Mouse (Mus musculus) adrenal gland, adult (tissue): ENCODE measurements around the gene Tmx1.

Experiments used
- DNase-seq, 2 experiments: peaks; one replicate each; pipeline ENCODE4 v3.0.0; 2022 to 2023; ENCODE audit warnings: low spot score in 1 of 2; ENCODE audit not compliant: inconsistent age in 2 of 2

Tmx1 gene

GRCm38 (mm10) chr12:70452726-70453645 lies at the start of gene Tmx1:
Tmx1 (plus strand) TSS chr12:70453095.
- peak; percentile 98 to 99 for DNase-seq

GRCm38 (mm10) chr12:70404327-70404726 lies 48.6 kb upstream of the Tmx1 start:
- no peak for DNase-seq

DNA sequence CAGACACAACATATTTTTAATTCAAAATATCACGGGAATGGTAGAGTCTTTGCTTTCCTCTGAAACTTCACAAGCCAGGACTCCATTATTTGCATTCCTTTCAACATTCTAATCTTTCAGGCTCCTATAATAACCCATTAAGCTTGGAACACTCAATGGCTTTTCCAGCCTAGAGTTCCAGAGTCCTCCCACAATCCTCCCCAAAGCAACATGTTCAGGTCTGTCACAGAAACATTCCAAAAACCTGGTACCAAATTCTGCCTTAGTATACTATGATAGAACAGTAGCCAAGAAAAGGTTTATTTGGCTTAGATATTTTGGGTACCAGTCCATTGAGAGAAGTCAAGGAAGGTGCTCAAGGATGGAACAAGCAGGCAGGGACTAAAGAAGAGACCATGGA lies 44.5 kb upstream of the Tmx1 start:
- no peak for DNase-seq

GRCm38 (mm10) chr12:70409600-70409999 lies 43.3 kb upstream of the Tmx1 start:
- DNase-seq = no peak

DNA sequence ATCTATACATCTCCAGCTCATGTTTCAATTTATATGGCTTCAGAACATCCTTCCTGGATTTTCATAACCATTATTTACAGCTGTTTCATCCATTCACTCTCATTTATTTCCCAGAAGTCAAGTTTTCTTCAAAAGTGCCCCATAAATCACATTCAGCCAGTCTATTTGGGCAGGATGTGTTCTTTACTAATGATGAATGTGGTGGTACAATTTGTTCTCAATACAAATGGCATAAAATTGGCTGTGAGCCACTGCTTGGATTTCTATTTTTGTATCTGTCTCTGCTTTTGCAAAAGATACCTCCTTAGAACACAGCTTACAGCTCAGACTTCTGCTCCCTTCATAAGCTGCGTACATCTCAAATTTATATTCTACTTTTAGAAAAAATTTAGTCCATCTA lies 32.7 kb upstream of the Tmx1 start:
- DNase-seq = peak; percentile 26 to 51

DNA sequence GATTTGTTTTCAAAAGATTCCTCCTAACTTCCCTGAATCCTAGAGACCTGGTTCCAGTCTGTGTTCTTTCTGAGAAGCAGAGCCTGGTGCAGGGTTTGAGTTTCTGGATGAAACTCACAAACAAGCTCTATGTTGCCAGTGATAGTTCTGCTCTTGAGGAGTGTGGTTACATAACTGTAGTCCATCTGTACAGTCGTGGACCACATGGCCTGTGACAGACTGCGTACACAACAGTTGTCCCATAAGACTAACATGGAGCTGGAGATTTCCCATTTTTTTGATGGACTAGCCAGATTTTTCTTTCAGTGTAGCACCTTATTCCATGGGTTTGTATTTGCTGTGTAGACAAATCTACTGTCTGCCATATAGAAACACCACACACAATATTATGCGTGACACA lies 31.9 kb upstream of the Tmx1 start:
- DNase-seq = no peak

GRCm38 (mm10) chr12:70422322-70423118 lies 30.4 kb upstream of the Tmx1 start:
- DNase-seq = no peak

GRCm38 (mm10) chr12:70427885-70428284 lies 25.0 kb upstream of the Tmx1 start:
- no peak for DNase-seq

DNA sequence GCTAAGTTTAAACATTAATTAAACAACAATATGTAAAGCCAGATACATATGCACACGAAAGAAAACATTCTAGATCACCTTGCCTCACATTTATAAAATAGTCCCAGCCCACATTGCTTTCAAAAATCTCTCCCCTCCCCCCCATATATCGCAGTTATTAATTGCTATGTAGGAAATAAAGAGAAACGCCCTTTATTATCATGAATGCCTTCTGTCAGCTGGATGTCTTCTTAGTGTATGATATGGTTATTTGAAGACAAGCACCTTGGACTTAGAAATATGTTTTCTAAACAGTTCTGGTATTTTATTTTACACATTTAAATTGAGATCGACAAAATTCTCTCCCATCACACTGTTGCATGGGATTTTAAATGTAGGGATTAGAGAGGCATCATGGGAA lies 23.3 kb upstream of the Tmx1 start:
- DNase-seq = no peak

DNA sequence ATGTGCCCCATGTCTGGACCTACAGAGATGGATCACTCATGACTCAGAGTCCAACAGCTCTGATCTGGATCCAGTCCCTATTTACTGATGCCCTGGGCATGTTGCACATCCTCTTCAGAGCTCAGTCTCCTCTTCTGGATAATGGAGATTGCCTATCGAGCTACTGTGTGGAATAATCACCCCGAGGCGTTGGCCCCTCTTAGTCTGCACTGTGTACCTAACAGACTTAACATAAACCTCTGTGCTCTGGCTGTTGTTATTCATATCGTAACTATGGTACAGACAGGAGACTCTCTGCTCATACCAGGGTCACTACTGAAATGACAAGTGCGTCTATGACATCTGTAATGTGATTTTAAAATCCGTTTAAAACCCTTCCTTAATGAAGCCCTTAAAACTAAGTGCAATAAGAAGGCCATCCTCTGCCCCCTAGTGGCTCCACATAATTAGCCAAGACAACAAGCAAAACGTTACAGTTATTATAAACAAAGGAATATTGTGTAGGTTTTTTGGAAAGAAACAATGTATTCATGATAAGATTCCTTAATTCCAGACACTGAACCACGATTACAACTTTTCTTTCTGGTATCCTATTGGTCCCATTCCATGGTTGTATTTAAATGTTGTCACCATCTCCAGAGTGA lies 22.5 kb upstream of the Tmx1 start:
- peak in 1 of 2 experiments; percentile 77 for DNase-seq

GRCm38 (mm10) chr12:70431428-70431827 lies 21.5 kb upstream of the Tmx1 start:
- DNase-seq = no peak

DNA sequence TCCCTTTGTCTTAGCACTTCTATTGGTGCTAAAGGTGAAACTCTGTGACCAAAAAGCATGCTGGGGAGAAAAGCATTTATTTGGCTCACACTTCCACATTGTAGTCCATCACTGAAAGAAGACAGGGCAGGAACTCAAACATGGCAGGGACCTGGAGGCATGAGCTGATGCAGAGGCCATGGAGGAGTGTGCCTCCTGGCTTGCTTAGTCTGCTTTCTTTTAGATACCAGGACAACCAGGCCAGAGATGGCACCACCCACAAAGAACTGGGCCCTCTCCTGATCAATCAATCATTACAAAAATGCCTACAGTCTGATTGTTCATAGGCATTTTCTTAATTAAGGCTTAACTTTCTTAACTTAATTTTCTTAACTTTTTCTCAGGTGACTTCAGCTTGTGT lies 2.9 kb upstream of the Tmx1 start:
- DNase-seq = no peak

- no peak for DNase-seq
Observed at GRCm38 (mm10) chr12:70451533-70451932, 1.4 kb upstream of the Tmx1 start.

GRCm38 (mm10) chr12:70452143-70452542 lies 752 bp upstream of the Tmx1 start:
- no peak for DNase-seq

DNA sequence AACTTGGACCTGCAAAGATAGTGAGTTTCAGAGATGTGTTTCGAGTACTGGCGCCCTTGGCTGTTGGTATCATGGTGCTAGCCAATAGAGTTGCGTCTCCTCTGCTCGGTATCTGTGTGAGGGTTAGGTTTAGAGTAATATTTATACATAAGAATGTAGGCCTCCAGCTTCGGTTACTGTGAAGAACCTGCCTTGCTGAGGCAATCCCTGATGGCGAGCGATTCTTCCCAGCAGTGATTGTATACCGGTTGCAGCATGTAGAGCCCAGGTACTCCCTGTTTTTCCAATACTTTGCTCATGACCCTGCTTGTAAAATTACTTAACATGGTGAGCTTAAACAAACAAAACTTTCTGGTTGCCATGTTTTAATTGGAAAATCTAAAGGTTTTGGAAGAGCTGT lies 2.3 kb downstream of the Tmx1 start:
- DNase-seq = no peak

GRCm38 (mm10) chr12:70459546-70459945 lies 6.7 kb downstream of the Tmx1 start:
- no peak for DNase-seq

DNA sequence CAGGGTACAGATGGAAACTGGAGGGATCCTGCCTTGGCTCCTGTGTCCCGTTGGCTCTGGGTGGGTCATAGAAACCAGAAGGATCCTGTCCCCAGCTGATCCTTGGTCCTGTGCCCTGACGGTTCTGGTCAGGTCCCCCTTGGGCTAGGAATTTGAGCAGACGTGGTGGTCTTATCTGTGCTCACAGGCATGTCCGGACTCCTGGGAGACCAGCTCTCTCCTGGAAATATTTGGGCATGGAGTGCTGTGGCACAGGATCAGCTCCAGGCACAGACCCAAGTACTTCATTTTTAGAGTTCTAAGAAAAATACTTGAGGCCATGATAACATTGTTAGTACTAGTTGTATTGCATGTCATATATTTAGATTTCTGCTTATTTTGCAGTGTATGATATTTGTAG lies 11.1 kb downstream of the Tmx1 start:
- DNase-seq = no peak

DNA sequence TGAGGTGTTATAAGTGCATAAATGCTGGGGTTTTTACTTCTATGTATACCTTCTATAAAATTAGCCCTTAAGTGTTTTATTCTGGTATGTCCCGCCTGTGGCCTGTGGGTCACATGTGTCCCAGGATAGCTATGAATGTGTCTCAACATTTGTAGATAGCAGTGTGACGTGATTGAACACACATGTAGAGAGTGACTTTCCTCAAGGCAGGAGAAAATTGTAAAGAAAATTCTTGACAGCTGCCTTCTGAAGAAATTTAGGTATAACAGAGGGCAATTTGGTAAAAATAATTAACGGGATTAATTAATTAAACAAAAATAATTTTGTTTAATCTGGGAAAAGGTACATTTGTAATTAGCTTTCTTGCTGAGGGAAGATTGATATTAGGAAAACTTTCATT lies 22.4 kb downstream of the Tmx1 start:
- no peak for DNase-seq

DNA sequence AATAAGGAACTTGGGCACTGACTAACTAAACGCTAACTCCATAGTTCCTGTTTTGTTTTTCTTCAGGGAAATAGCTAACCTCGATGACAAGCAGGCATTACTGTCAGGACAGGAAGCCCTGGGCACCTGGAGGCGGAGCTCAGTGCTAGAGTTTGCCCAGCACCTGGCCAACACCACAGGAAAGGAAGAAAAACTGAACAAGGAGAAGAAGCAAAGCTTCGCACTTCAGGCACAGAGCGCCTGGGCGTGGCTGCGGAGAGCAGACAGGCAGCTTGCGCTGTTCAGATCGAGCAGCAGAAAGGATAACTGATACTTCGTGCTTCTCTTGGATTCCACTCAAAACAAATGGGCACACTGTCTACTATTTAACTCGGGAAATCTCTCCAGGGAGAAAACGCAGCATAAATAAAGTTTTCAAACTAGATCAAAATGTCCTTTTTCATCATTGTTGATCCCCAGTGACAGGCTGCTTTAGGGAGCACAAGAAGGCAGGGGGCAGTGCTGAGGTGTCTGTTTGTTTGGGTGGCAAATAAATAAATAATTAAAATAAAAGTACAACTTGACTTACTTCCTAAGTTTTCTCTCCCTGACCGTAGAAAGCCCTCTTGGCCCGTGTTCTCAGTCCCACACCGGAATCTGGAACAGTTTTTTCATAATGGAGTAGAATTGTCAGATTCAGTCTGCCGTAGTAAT lies 24.1 kb downstream of the Tmx1 start:
- no peak for DNase-seq

GRCm38 (mm10) chr12:70477593-70478287 lies 24.8 kb downstream of the Tmx1 start:
- peak; percentile 35 to 67 for DNase-seq
